Mouse (Mus musculus): Measurements from ENCODE around the gene Yap1. TPM values are rescaled to one million over a fixed set of nuclear protein-coding genes. Genes with fewer than 3 reads are reported as not detected.
"Not testable (repeated sequence)": the region's sequence is repeated elsewhere in the genome, so short reads cannot be mapped to it uniquely, and the experiment has no call there.

The Yap1 gene
- total RNA-seq, 2 experiments from 2014 or later = 64.7 to 69.2 TPM

DNA sequence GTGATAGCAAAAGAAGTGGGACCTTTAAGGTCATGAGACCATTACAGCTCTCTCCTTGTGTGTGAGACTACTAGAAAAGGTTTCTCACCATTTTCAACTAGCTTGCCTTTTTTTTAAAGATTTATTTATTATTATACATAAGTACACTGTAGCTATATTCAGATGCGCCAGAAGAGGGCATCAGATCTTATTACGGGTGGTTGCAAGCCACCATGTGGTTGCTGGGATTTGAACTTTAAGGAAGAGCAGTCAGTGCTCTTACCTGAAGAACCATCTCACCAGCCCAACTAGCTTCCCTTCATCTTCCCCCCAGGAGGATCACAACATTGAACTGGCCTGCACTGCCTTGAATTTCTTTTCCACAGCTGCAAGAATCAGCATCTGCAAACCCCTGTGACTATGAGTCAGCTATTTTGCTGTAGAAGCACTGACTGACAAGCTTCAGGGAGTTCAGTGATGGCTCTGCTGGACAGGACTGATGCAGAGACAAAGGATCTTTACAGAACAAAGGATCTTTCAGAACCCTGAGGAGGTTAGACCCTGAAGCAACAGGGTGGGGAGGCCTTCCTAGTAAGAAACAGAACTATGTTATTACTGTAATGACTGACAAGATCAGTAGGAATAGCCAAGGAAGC lies 96.9 kb downstream of the Yap1 start:
- DNase-seq = no peak

DNA sequence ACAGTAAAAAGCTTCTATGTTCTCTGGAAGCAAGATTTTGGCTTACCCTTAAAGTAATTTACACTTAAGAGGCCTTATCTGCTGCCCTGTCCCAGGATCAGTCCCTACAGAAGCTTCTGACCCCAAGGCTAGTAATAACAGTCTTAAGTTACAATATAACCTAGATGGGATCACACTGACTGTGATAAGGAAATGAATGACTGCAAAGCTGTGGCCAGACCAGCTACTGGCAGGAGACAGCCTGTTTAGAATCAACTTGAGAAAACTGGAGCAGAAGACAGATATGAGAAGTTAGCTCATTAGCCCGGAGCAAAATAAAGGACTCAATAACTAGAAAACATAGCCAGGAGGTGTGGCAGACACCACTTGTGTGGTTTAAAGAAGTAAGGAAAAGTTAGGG lies 97.8 kb downstream of the Yap1 start:
- DNase-seq = no peak

DNA sequence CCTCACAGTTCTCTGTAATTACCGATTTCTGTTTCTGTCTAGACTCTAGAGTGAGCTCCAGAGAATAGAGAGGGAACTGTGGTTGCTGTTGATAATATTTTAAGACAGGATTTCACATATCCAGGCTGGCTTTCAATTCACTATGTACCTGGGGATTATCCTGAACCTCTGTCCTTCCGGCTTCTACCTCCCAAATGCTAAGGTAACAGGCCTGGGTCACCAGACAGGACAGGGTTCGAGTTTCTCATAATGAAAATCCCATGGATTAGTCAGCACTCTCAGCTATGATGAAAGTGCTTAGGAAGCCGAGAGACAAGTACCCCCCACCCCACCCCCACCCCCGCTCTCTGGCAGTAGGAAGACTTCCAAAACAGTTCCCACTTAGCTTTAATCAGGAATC lies 100.6 kb downstream of the Yap1 start:
- DNase-seq = no peak

GRCm38 (mm10) chr9:7903262-7903661 lies 101.1 kb downstream of the Yap1 start:
- DNase-seq = no peak

DNA sequence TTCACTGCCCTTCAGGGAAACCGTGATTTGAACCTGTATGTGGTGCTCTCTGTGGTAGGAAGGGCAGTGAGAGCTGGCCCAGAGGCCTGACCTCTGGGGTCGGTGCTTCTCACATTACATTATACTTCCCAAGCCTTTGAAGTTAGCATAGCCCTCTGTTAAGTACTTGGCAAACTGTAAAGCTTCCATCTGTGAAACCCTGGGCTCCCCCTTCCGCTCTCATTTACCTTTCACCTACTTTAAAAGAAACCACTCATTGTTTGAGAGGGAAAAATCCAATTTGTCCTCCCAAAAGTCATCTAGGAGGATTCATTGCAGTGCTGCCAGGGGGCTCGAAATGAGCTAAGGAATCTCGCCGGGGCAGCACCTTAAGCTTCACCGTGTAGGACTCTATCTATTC lies 102.1 kb downstream of the Yap1 start:
- DNase-seq = no peak

- DNase-seq = no peak
Observed at GRCm38 (mm10) chr9:7900965-7901364, 103.4 kb downstream of the Yap1 start.

DNA sequence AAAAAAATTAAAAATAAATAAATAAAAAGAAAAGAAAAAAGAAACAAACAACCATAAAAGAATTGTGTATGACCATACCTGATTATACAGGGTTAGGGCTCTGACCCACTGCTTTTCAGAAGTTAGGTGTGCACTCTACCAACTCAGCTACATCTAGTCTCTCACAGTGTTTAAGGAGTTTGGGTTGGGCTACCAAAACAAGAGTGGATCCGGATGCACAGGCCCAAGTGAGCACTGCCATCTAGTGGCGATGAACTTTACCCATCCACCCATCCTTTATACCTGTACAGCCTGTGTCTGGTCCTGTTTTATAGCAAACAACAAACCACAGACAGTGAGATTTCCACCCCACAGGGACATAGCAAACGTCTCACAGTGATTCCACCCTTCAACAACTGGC lies 106.9 kb downstream of the Yap1 start:
- peak; percentile 76 for DNase-seq

DNA sequence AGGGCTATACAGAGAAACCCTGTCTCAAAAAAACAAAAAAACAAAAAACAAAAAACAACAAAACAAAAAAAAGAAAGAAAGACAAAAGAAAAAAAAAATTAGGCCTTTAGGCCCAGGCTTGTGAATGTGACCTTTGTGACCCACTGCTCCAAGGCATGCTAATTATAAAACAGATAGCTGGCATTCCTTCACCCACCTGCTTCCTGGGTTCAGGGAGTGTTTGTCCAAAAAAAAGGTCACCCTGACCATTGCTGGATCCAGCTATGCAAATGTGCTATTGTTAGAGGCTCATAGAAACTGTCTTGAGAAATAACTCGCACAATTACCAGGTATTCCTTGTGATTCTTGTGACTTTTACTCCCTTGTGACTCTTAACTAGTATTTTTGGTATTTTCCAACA lies 112.6 kb downstream of the Yap1 start:
- not testable (repeated sequence) for DNase-seq

DNA sequence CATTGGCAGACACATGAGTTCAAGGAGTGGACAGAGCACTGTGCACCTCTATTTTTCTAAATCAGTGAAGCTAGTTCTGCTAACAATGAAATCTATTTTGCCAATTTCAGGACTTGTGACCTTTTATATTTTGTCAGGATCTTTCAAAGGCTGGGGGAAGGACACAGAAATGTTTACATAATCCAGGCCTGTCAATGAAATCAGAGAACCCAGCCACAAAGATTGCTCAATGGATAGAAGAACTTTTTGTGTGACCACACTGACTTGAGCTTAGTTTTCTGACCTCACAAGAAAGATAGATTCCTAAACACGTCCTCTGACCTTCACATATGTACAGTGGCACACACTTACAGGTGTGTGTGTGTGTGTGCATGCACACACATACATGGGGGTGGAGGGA lies 113.2 kb downstream of the Yap1 start:
- no peak for DNase-seq

GRCm38 (mm10) chr9:7884346-7884745 lies 120.0 kb downstream of the Yap1 start:
- no peak for DNase-seq

DNA sequence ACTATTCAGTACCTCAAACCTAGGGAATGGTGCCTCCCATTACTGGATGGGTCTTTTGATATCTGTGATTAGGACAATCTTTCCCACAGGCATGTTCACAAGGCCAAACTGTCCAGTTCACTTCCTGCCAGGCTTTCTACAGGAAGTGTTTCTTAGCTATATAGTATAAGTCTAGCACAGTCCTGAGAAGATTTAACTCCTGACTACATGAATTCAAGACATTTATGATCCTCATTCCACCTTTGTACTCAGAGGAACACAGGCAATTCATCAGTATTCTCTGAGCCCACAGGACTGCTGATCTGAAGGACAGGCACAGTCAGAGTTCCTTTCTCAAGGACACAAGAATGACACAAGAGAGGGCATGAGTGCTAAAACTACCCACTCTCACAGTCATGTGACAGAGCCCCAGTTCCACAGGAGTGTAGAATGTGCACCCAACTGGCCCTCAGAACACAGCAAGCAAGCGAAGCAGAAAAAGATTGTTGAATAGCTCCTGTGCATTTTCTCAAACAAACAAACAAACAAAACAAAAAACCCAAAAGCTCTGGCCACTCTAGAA lies 122.0 kb downstream of the Yap1 start:
- DNase-seq = no peak

Other genes with a start within 250 kb of the Yap1 start
- 10 to 100 TPM; 62.0 to 67.2 TPM for gene Tmem123, start 240.6 kb downstream of the Yap1 start, total RNA-seq (2021)
- gene Birc2, start 167.5 kb downstream of the Yap1 start, total RNA-seq (2021) = 10 to 100 TPM; 20.8 to 23.5 TPM
- gene Birc3, start 131.4 kb downstream of the Yap1 start, total RNA-seq (2021) = 1 to 10 TPM; 7.0 to 8.8 TPM
- 1 to 10 TPM; 1.2 to 1.5 TPM for gene Cfap300, start 38.2 kb upstream of the Yap1 start, total RNA-seq (2021)
- 1 to 10 TPM; 5.1 to 5.4 TPM for gene Cep126, start 129.7 kb upstream of the Yap1 start, total RNA-seq (2021)

All from heart, postnatal 4 days (tissue).